Mouse (Mus musculus) CD4-positive helper T cell, adult 2 months (primary cell): ENCODE results near the gene Lrrn2.

Experiments
- DNase-seq: peaks from one replicate; pipeline ENCODE4 v3.0.0-alpha.2; 2012; ENCODE audit warnings: low read depth, missing footprints, low spot score

Lrrn2 gene

DNA sequence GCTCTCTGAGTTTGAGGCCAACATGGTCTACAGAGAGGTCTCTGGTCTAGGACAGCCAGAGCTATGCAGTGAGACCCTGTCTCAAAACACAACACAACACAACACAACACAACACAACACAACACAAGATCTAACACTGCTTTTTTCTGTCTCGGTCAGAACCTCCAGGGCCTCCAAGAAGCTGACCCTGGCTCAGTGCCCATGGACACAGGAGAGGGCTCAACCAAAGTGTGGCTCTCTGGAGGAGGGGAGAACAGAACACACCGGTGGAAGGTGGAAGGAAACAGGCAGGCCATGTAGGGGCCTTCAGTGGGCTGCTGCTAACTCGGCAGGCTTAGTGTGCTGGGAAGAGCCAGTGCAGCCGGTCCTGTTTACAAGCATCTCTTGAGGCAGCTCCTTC, 5.6 kb downstream of the Lrrn2 start:
- no peak for DNase-seq

DNA sequence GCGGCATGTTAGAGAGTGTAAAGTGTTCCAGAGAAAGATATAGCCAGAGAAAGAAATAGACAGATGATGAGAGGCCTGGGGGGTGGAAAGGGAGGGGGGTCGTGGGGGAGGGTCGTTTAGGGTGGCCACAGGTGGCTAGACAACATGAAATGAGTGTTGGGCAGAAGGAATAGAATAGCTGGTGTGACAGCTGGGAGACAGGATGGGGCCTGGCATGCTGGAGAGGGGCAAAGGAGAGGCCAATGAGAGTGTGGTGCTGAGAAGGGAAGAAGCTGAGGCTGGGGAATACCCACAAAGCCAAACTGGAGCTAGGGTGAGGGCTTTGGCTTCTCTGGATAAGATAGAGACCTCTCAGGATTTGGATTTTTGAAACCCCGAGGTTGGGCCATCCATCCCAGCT, 6.6 kb downstream of the Lrrn2 start:
- no peak for DNase-seq

DNA sequence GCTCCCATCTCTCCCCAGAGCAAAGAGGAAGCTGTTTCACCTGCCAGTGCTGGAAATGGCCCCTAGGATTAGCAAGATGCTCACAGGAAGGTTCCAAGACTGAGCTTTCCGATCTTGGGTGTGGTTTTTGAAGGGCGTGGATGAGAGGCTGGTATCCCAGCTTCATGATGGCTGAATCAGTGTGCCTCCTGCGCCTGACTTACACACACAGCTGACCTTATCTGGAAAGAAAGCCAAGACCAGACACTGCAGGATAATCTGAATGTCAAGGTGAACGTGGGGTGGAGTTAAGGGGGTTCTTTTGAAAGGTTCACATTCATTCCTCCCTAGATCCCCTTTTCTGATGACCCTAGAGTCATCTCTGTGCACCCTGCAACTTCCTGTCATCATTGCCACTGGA, 8.7 kb downstream of the Lrrn2 start:
- DNase-seq: no peak

DNA sequence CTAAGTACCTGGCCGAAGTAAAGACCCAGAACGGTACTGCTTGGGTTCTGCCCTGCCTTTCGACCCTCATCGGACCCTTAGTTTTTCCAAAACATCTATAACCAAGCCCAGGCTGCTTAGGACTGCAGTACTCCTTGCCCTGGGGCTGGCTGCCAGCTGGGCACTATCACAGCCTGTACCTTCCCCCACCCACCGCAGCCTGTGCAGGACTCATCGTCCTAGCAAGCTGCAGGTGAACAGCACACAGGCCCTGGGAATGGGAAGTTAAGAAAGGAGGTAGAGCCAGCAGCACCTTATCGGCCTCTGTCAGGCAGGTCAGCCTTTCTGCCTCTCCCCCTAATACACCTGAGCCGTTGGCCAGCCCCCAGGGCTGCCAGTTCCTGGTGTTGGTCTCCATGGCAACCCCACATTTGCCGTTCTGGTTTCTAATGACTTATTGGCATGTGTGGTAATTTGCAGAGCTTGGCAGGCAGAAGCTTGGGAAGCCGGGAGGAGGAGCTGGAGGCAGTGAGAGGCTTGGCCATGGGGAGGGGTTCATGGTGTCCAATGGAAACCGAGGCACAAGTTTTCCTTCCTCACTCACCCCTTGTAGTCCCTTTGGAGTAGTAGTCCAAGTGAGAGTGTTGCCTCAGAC, 10.2 kb downstream of the Lrrn2 start:
- no peak for DNase-seq

DNA sequence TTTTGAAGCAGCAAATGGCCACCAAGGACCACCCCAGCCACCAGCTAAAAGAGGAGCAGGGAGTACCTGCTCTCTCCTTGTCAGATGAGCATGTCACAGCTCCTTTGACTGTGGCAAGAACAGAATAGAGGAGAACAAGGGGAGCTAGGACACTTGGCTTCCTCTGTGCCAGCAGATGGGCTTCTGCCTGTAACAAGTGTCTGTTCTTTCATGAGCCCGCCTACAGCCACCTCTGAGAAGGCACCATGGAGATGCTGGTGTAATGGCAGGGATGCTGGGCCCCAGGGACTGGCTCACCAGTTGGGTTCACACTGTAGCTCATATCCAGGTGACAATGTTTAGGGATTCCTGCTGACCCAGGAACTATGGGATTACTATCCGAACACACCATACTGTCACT, 12.0 kb downstream of the Lrrn2 start:
- no peak for DNase-seq

DNA sequence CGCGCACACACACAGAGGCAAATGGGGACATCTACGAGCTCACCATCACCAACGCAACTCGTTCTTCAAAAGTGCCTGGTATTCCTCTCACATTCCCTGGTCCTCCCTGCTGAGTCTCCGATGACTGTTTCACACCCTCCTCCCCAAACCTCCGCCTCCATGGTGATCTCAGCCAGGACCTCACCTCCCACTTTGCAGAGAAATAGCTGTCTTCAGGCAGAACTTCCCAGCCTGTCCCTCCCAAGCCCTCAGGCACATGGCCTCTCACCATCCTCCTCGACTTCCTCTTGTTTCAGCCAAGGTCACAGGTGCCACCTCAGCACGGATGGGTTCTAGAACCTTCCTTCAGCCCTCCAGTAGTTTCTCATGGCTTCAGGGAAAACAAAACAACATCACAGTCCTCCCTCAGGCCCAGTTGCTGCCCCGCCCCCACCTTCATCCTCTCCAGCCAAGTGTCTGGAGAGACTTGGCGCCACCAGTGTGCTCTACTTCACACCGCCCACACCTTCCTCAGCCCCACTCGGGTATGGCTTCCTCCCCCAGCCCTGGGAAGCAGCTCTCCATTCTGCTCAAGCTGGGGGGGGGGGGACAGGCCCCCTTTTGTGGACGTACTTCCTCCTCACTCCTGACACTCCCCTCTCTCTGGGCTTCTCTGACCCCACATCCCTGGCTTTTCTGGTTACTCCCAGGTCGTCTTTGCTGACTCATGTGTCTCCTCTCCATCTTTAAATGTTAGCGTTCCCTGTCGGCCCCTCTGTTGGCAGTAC, 13.4 kb downstream of the Lrrn2 start:
- no peak for DNase-seq

DNA sequence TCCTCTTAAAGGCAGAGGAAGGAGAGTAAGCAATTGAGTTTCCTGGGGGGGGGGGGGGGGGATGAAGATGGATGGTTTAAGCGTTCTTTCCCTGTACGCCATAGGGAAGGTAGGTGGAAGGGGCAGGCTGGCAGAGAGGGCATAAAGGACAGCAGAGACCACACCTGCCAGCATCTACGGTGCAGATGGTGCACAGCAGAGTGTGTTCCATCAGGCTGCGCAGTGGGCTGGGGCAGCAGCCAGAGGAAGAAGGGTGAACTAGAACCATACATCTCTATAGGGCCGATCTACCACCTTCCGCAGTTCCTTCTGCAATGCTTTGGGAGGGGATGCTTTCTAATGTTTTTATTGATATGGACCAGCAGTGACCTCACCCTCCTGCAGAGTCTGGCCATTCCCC, 19.0 kb downstream of the Lrrn2 start:
- DNase-seq: no peak

DNA sequence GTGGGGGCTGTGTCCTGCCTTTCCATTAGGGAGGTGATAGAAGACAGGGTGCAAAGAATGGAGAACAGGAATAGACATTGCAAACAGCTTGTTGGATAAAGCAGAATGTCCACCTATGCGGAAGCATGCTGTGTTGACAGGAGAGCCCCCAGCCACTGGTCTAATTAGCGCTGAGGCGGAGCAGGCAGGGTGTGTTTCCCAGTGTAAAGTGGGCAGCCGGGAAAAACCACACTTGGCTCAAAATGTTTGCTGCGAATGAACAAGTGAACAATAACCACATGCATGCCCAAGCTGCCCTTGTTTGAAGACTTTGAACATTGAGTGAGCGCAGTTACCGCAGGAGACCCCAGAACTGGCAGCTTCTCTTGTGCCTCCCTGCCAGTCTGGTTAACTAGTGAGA, 19.6 kb downstream of the Lrrn2 start:
- no peak for DNase-seq

DNA sequence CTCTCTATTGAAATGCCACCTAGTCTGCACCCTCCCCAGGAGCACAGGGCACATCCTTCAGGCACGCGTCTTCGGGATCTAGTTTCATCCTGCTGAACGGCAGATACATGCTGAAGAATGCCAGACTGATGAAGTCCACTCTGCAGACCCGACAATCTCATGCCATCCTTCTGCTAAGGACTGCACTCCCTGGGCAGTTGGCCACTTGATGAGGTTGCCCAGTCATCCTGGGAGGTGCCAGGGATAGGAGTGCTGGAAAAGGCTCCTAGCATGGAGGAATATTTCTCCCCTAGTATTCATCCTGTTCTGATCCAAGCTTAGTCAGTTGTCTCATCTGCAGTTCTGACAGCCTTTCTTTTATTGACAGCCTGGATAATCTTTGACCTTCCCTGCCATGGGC, 20.9 kb downstream of the Lrrn2 start:
- DNase-seq: no peak

DNA sequence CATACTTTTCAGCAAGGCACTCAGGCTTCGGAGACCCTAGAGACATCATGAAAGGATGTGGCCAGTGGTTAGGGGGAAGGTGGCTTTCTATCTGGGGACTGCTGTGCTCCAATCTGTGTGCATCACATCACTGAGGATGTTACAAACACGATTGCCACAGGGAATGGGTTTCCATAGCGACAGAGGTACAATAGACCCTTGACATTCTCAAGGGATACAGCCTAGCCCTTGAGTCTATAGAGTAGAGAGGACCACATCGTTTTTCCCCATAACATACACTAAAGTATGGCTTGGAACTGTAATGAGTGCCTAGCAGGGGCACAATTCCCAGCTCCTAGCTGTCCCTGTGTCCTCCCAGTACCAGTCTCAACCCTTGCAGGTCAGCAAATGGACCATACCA, 23.4 kb downstream of the Lrrn2 start:
- no peak for DNase-seq

DNA sequence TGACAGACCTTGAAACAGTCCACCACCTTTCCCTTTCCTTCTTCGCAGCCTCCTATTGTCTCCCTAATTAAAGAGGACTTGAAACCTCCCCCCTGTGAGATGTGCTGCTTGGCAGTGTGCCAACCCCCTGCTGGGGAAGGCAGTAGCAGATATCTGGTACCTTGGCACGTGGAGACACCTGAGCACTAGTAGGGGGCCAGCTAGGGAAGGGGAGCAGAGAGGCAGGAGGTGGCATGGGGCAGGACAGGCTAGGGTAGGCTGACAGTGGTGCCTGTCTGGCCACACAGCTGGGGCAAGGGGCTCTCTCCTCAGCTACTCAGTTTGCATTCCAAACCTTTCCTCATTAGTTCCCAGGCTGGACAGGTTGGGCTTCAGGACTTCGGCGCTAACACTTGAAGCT, 29.0 kb downstream of the Lrrn2 start:
- no peak for DNase-seq

DNA sequence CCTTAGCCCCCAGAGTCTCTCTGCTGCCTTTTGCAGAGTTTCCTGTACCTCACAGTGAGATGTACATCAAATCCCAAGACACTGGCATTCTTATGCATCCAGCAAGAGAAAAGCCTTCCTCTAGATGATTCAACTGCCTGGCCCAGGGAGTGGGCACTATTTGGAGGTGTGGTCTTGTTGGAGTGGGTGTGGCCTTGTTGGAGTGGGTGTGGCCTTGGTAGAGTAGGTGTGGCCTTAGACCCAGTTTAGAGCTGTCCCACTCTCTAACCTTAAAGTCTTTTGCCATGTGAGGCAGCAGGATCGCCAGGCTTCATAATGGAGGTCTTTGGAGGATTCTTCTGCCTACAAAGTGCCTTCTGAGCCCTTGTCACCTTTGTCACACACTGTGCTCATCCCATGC, 29.9 kb downstream of the Lrrn2 start:
- DNase-seq: no peak

DNA sequence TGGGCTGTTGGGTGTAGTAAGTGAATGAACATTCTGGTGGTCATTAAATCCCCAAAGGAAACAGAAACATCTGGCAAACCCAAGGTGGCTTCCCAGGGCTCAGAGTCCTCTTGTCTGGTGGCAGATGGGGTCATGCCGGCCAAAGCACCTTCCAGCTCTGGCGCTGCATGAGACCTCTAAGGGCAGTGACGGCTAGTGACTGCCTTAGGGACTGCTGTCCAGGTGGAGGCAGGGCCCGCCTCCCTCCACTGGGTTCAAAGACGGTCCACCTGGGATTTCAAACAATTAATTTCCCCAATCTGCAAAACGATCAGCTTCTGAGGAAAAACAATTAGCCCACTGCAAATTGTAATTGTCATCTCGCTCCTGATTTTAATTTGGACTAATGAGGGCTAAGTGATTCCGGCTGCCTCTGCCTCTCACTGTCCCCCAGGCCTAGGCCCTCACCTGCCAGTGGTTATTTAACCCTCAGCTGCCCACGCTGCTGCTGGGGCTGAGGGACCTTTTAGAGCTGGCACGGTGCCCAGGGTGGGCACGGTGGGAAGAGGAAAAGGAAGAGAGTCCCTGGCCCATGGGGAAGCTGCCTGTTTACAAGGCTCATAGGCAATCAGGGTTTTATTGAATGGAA, 30.5 kb downstream of the Lrrn2 start:
- no peak for DNase-seq

DNA sequence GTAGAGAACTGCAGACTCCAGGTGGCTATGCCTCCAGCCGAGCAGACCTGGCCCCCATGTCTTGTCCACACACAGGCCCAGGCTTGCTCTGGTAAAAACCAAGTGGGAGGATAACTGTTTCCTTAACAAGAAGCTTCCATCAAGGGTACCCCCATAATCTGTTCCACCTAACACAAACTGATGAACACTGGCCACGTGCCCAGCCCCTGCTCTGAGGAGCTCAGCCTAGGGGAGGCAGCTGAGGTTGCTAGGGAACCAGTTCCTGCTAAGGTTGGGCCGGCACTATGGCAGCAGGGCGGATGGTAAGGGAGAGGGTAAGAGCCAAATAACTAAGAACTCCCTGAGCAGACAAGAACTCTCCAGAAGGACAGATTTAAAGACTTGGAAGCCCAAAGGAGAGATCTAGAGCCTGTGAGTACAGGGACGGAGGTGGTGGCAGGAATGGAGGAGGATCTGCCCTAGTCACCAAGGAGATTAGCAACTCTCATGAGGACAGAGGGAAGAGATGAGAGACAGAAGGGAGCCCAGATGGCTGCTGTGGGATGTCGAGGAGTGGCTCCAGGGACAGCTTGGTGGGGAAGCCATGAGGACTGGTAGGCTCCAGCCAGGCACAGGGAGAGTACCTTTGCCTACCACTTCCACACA, 35.9 kb downstream of the Lrrn2 start:
- DNase-seq: no peak

DNA sequence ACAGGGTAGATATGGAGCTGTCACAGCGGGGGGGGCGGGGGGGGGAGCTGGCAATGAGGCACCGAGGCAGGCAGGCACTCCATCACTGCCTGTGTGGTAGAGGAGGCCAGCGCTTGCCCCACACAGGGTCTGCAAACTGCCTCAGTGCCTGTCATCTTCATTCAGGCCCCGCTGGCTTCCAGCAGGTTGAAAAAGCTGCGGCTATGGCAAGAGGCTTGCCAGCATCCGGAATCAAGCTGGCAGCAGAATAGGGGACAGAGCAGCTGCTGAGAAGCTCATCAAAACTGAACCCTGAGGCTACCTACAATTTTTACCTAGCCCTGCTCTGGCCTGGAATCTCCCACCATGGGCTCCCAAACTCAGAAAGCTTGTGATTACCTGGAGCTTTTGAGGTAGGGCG, 37.5 kb downstream of the Lrrn2 start:
- DNase-seq: no peak

DNA sequence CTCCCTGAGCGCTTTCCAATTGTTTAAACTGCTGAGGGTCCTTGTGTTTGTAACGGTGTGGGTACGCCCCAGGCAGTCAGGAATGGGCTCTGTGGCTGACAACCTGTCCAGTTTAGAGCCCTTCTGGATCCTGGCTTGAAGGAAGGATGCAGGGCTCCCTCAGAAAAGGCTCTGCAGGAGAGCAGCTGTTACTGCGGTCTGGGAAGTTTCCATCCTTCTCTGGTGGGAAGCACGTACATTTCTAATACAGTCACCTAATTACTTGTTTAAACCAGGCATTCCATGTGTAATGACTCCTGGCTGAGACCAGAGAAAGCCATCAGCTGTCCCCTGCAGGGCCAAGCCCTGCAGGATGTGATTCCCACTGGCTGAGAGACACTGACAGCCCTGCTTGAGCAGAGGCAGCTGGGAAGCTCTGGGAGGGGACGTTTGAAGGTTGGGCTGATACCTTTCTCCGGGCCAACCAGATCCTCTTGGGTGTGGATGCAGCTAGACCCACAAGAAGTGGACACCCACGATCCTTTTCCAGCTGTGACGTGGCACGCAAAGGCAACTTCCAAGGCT, 38.1 kb downstream of the Lrrn2 start:
- no peak for DNase-seq

DNA sequence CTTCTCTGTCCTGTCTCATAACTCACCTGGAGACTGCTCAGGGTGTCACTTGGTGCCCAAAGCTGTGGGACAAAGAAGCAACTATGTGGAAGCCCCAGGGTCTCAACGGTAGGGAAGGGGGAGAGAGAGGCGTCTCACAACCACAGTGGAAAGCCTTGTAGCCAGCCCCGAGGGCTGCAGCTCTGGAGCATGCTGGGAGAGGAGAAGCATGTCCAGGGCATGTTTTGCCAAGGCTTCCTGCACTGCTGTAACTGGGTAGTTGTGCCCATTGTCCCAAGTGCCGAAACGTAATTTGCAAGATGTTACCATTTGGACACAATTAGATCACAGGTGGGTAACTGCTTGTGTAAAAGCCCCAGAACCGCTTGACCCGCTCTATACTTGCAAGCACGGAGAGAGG, 39.2 kb downstream of the Lrrn2 start:
- DNase-seq: no peak

DNA sequence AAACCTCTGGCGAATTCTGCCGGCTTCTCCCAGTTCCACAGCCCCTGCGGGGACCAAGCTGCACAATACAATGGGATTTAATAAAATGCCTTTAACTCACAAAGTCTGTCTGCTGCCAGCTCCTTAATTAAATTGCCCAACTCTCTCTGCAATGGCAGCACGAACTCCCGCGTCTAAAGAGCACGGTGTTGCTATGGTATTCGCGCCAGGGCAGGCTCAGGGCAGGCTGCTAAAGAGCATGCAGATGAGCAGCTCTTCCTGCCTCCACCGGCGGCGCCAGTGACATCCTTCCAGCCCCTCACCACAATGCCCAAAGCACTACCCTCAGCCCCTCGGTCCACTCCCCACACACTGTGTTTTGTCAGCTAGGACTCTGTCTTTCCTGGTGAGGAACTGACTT, 41.0 kb downstream of the Lrrn2 start:
- DNase-seq: no peak

DNA sequence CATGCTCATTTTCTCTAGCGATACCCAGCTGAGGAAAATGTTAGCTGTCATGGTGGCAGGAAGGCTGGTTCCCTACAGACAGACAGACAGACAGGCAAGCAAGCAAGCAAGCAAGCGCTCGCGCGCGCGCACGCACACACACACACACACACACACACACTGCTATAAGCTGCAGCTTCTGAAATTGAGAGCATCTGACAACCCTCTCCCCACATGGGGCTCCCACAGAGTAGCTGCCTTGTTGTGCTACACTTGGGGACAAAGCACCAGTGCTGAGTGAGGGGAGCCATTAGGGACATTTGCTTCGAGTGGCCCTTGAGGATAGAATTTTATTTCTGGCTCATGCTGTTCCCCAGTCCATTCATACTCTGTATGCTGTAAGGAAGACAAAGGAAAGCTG, 42.2 kb downstream of the Lrrn2 start:
- DNase-seq: no peak

DNA sequence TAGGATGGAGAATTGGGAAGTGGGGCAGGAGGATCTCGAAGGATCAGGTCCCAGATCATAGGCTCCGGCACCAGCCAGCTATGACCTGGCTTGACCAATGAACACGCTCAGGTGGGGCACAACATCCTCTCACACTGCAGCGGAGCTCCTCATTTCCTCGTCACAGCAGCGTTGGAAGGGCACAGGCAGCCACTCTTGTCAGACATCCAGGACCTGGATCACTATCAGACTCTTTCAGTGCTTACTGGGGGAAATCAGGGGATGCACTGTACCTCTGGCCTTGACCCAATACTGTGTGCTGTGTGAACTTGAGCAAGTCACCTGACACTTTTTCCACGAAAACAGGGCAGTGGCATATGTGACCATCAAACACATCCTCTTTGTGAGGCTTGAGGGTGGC, 45.2 kb downstream of the Lrrn2 start:
- no peak for DNase-seq

DNA sequence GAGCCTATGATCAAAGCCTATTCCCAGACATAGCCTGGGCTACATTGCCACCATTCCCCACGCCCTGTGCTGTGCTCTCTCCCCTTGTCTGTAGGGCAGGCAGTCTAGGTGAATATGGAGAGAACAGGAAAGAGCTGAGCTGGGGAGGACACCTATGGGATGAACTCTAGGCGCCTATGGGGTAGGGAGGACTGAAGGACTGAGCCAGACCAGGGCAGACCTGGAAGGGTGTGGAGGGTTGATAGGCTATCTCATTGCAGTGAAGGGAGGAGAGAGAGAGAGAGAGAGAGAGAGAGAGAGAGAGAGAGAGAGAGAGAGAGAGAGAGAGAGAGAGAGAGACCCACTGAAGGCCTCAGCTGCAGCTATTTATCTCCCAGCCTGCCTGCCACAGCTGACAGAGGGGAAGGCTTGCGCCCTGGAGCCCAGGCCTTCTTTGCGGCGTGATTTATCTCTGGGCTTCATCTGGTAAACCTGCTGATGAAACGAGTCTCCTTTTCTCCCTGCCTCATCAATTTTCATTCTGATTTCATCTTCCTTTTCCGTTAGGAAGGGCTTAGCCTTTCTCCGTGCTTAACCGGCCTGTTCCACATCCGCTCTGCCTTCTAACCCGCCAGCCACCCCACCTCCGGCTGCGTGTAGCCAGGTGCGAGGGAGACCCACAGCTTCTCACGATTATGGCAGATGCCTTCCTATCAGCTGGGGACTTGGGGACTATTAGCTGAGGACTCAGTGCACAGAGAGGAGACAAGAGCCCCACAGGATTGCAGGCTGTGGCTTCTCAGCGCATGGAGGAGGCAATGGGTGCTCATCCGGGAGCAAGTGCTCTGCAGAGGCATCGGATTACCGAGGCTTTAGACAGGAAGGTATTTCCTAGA, 48.2 kb downstream of the Lrrn2 start:
- no peak for DNase-seq

DNA sequence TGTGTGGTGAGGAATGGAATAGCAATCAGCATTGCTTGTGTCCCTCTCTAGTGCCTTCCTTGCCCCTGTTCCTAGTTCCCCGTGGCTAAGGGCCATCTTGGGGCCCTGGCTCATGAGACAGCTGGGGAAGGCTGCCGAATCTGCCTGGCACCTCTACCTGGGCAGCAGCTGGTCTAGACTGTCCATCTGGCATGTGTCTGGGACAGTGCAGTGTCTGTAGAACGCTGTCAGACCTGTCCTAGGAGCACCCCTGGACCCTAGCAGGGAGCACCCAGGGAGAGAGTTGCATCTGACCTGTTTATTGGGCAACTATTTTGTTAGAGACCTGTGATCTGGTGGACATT, 48.8 kb downstream of the Lrrn2 start:
- no peak for DNase-seq
